Mouse (Mus musculus): Measurements from ENCODE around the gene Slc9a8. TPM values are rescaled to one million over a fixed set of nuclear protein-coding genes. Genes with fewer than 3 reads are reported as not detected.

The Slc9a8 gene
- total RNA-seq, 2 experiments from 2014 or later = 37.4 to 38.3 TPM

GRCm38 (mm10) chr2:167414461-167414860, 7.1 kb upstream of the Slc9a8 start:
- DNase-seq = no peak

- peak; percentile 74 to 76 for DNase-seq
Measured at GRCm38 (mm10) chr2:167415970-167416563, 5.4 kb upstream of the Slc9a8 start.

DNA sequence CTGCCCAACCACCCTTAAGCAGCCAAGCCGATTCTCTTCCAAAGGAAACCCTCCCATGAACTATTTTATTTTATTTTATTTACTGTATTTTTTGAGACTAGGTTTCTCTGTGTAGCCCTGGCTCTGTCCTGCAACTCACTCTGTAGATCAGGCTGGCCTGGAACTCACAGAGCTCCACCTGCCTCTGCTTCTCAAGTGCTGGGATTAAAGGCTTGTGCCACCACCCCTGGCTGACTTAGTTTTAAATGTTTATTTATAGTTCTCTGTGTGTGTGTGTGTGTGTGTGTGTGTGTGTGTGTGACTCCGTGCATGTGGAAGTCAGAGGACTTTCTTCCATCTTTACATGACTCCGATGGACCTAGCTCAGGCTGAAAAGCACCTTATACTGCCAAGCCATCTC, 4.5 kb upstream of the Slc9a8 start:
- no peak for DNase-seq

DNA sequence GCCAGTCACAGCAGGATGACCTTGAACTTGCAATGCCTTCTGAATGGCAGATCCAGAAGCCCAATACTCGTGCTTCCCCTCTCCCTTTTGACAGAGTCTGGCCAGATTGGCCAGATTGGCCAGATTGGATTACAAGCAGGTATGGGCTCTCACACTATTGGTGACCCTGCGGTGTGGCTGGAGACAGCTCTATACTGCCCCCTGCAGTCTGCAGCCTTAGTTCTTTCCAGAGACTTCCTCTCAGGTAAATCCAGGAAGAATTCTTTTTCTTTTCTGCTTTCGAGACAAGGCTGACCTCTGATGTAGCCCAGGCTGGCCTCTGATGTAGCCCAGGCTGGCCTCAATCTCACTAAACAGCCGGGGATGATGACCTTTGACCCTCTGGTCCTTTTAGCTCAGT, 3.8 kb upstream of the Slc9a8 start:
- peak; percentile 85 to 90 for DNase-seq

DNA sequence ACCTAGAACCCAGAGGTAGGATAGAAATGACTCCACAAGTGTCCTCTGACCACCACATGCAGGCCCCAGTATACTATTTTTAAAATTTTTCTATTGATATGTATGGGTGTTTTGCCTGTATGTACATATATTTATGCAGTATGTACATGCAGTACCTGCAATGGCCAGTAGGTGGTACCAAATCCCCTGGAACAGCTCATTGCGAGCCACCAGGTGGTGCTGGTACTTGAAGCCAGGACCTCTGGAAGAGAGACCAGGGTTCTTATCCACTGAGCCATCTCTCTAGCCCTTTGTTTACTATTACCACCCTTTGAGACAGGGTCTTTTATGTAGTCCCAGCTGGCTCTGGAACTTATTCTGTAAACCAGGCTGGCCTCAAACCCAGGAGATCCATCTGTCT, 2.3 kb upstream of the Slc9a8 start:
- DNase-seq = peak; percentile 67 to 70

DNA sequence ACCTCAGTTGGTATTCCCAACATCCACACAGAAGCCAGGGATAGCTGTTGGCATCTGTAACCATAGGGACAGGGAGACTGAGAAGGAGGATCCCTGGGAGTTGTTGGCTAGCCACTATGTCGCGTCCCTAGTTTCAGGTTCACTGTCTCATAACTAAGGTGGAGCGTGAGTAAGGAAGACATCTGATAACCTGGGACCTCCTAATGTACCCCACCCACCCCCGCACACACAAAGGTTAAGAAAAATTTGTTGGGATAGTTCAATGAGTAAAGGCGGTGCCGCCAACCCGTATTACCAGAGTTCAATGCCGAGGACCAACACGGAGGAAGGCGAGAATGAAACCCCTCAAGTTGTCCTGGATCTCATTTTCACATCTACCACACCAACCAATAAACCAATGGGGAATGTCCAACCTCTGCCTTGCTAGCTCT, 686 bp upstream of the Slc9a8 start:
- DNase-seq = no peak

DNA sequence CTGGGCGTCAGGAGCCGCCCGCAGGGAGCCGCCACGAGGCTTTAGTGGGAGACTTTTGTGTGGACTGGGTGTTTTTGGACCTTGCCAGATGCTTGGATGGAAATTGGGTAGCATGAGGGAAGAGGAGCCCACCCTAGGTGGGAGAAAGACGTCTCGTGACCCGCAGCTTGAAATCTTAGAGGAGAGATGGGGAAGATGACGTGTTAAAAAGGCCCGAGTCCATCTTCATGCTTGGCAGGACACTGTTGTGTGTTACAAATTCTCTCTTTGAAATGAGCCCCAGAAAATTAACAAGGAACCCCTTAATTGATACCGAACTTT, 598 bp downstream of the Slc9a8 start:
- no peak for DNase-seq

GRCm38 (mm10) chr2:167423031-167423611, 1.6 kb downstream of the Slc9a8 start:
- DNase-seq = no peak

DNA sequence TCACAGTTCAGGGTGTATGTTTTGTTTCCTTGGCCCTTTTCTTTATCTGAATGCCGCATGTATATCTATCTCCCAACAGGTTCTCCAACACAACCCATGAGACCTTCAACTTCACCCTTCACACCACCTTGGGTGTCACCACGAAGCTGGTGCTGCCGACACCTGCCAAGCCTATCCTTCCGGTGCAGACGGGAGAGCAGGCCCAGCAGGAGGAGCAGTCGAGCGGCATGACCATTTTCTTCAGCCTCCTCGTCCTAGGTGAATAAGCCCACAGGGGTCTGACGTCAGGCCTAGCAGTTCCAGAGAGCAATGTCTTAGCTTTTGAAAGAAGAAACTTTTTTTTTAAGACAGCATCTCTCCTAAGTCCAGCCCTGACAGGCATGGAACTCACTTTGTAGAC, 2.5 kb downstream of the Slc9a8 start:
- DNase-seq = no peak

DNA sequence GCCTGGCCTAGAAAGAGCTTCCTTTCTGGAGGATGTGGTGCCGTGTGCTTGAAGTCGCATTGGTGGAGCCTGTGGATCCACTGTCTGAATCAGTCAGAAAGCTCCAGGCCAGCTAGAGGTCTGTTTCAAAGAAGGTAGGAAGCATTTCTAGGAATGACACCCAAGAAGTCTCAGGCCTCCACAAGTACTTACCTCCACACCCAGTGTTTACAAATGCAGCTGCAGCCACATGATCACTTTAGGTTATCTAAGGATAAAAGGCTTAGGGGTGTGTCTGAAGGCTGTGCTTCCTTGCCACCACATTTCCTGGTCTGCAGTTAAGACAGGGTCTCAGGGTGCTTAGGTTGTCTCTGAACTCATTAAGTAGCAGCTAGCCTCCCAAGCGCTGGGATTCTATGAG, 3.0 kb downstream of the Slc9a8 start:
- DNase-seq = no peak

DNA sequence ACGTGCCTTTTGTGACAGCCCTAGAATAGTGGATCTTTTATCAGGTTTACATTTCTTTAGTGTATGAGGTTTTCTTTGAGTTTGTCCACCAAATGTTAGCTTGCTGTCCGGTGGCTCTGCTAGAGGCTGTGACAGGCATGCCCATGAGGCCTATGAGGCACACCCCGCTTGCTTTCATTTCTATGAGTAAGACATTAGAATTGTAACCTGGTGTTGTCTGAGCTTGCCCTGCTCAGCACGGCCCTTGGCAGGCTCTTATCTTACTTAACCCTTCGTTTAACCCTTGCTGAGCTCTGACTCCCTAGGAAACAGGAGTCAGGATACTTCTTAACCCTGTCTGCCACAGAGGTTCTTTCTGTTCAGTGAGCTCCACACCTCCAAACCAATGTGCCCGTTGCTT, 3.9 kb downstream of the Slc9a8 start:
- DNase-seq = no peak

DNA sequence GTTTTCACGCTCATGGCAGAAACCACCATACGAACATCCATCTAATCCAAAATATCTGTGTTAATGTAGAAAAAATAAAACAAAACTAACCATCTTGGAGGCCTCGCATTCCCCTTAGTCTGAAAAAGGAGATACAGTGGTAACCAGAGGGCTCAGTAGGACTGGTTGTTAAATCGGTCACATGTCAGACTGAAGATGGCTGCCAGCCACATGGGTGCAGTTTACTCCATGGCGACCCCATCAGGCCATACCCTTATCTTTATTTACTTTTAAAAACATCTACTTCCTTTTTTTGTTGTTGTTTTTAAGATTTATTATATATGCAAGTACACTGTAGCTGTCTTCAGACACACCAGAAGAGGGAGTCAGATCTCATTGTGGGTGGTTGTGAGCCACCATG, 8.1 kb downstream of the Slc9a8 start:
- DNase-seq = no peak

DNA sequence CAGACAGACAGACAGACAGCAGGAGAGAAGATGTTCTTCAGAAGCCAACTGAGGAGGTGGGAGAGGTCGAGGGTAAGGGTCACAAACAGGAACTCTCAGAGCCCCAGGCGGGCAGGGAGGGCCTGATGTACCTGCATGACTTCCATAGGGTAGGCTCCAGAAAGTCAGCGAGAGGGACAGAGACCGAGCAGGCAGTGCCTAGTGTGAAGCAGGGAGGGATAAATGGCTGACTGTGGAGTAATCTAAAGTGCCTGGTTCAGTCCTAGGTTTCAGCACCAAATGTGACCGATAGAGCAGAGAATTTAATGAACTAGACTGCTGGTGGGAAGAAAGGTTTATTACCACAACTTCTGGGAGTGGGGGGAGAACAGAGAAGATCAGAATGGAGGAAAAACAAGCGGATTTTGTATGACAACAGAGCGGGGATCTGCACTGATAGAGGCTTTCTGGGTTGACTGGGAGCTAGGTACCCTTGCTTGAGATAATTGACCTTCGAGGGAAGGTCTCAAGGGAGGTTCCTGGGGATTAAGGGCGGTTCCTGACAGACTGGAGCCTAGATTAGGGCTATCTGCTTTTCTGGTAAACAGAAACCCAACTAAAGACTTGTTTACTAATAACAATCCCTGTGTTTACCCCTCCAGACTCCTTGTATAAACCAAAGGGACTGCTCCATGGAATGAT, 9.4 kb downstream of the Slc9a8 start:
- DNase-seq = no peak

DNA sequence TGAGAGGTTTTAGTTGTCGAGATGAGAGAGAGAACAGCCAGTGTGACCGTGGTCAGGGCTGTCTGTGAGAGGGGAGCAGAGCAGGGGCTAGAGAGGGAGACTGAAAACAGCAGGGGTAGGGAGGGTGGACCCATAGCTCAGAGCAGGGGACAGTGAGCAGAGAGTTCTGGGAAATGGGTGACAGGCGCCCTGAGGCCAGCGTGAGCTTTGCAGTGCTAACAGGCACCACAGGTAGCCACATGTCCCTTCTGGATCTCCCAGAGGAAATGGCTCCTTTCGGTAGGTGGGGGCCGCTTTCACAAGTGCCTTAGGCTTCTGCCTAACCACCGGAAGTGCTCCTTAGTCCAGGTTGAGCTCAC, 9.9 kb downstream of the Slc9a8 start:
- no peak for DNase-seq

GRCm38 (mm10) chr2:167434570-167434969, 13.1 kb downstream of the Slc9a8 start:
- no peak for DNase-seq

DNA sequence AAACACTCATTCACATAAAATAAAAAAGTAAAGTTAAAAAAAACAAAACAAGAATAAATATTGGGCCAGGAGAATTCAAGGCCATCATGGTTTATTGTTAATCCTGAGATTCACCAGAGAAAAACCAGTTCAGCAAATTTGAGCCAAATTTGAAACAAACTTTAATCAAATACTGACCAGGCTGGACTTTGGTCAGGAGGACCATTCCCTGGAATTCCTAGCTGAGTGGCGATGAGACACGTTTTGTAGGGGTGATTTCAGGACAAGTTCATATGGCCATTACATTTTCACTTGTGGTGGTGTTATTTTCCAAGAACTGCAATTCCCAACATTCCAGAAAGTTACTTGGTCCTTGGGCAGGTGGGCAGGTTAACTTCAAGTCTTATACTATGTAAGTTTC, 14.1 kb downstream of the Slc9a8 start:
- DNase-seq = no peak

- no peak for DNase-seq
Measured at GRCm38 (mm10) chr2:167436371-167436770, 14.9 kb downstream of the Slc9a8 start.

- peak in 1 of 2 experiments; percentile 38 for DNase-seq
Measured at GRCm38 (mm10) chr2:167439422-167439821, 17.9 kb downstream of the Slc9a8 start.

DNA sequence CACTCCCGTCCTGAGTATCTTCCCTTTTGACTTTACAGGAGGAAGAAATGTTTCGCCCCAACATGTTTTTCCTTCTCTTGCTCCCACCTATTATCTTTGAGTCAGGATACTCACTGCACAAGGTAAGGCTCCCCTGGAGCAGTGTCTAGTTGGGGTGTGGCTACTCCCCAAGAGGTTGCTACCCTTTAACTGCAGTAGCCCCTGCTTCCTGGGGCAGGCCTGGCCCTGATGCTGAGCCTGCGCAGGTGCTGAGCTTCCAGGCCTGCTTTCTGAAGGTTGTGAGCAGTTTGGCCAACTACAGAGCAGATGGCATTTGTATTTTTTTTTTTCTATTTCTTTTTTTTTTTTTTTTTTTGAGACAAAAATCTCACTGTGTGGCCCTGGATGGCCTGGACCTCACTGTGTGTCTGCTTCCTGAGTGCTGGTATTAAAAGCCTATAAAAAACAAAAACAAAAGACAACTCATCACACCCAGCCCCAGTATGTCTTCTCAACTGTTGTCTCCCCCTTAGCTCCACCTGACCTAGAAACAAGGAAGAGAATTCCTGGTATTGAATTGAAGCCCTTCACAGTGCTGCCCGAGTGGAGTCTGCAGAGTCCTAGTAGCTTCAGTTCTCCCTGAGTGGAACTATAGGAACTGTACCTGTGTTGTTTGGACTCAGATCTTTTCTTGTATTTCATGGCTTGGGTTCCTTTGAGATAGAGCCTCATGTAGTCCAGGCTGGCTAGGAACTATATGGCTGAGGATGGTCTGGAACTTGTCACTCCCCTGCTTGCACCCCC, 22.1 kb downstream of the Slc9a8 start:
- DNase-seq = no peak

DNA sequence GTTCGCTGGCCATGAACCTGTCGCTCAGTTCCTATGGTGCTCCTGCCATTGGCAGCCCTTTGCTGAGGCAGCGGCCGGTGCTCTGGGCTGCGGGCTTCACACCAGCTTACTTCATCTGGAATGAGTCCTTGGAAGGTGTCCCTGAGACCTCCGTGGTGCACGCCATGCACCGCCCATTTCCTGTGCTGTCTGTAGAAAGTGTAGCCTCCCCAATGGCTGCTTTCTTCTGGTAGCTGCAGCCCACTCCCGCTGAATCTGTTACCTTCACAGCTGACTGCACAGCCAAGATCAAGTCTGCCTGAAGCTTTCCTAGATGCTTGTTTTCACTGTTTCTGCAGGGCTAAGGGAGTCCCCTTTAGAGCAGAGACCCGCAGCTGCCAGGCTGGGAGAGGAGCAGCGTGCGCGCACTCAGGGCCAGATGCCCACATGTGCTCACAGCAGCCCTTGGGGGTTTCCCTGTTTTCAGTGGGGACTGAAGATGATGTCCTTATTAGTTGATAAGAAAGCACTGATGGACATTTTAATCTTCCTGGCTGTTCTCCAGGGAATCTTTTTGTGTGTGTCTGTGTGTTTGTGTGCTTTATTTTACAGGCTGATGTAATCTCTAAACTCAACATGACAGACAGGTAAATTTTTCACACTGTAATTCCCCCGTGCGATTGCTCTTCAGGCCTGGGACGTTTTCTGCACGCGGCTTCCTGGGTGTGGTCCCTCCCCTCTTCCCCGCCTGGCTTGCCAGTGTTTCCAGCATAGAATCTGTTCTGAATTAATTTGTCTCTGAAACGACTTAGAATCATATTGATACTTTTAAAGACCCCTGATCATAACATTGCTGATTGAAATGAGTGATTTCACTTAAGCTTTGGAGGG, 24.6 kb downstream of the Slc9a8 start:
- peak; percentile 56 to 69 for DNase-seq

GRCm38 (mm10) chr2:167447207-167447606, 25.7 kb downstream of the Slc9a8 start:
- DNase-seq = no peak

DNA sequence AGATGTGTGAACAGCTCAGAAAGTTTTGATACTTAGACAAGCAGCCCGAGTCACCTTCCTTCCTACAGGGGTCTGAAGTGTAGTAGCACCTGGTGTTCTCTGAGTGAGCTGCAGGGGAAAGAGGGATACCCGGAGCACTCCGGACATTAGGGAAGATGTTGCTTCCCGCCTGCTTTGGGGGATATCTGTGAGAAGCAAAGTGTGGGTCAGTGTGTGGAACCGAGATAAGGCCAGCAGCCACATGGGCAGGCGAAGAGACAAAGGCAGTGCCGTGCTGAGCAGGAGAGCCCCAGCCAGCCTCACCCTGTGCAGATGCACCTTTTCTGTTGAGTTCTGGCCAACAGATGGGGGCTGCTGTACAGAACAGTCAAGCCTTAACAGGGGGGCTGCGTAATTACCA, 26.1 kb downstream of the Slc9a8 start:
- no peak for DNase-seq

Measured in adrenal gland, postnatal 36 days (tissue).